Comparison of ENCODE assay signal across 8 mouse cellular contexts in the genomic region with DNA sequence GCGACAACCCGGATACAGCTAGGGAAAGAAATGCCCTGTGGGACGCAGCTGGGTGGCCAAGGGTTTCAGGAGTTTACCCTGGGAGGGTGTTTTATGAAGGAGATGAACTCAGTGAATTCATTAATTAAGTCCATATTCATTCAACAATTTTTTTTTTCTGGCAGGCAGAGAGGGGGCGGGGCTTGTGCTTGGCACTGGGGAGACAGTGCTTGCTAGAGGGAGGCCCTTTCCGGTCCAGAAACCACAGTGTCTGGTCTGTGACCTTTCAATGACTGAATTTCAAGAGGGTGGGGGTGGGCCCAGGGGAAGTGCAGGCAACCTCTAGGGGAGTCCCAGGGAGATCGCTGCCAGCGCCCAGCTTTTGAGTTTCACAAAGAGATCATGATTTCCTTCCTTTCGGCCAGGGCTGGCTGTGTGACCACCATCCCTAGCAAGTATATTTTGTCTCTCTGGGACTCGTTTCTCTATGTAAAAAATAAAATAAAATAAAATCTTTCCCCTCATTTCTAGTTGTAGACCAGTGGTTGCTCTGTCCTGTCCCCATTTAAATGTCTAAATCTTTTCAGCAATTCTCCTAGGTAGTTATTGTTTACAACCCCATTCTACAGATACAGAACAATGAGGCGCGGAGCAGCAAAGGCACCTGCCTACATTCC. TPM values are rescaled to one million over a fixed set of nuclear protein-coding genes. Genes with fewer than 3 reads are reported as not detected.
A peak's percentile ranks its signal among the peaks of the same experiment; 100 is the strongest.
DNase-seq lines count a peak whose midpoint lies in the region; ATAC-seq and TF ChIP-seq lines count a peak whose summit lies in the region.

No protein-coding gene starts in this region.

- no peaks in the 10 kb centered on the region for H3K79me2 ChIP-seq in liver, adult 2 months (ENCODE audit: control insufficient read depth, insufficient read depth, low read length)

- 1% methylated on average over 11 of the region's 11 CpGs for WGBS in liver, adult 2 months
- WGBS in midbrain, embryonic 16.5 days: 7% methylated on average over 11 of the region's 11 CpGs

- H3K9me3 ChIP-seq in midbrain, embryonic 16.5 days (replicated peaks; ENCODE audit: control insufficient read depth, low read length, poor library complexity, severe bottlenecking): no peaks in the 10 kb centered on the region

- H3K9ac ChIP-seq in liver, adult 2 months (ENCODE audit: low read depth, low read length): peak overlapping the region; percentile 32; the same call in 1 of the 2 replicates
- no peak overlapping the region for H3K9ac ChIP-seq in midbrain, embryonic 16.5 days (ENCODE audit: low read depth, low read length)

- H3K27me3 ChIP-seq in liver, adult 2 months (ENCODE audit: control insufficient read depth, insufficient read depth, low read length): no peaks in the 10 kb centered on the region
- no peaks in the 10 kb centered on the region for H3K27me3 ChIP-seq in midbrain, embryonic 16.5 days (ENCODE audit: control insufficient read depth, insufficient read depth, low read depth, low read length)

- DNase-seq in 416B (ENCODE audit: low read depth): peak; percentile 96
- DNase-seq in MN1 (ENCODE audit: low spot score): peak; percentile 86
- DNase-seq in embryo, embryonic 10.5 days (ENCODE audit: low spot score): peak; percentile 81
- peak; percentile 89 for DNase-seq in heart, adult 8-10 months (ENCODE audit: low spot score)
- DNase-seq in kidney, adult 11 months: peak; percentile 98
- DNase-seq in liver, adult 2 months (ENCODE audit: extremely low read depth, low read depth, low spot score): peak; percentile 95
- peak; percentile 68 for DNase-seq in testis, postnatal 14 days (ENCODE audit: low spot score)

- H3K4me3 ChIP-seq in liver, adult 2 months (ENCODE audit: insufficient read depth, low read depth, low read length): peak overlapping the region; percentile 5; the same call in 1 of the 2 replicates
- no peak overlapping the region for H3K4me3 ChIP-seq in midbrain, embryonic 16.5 days (ENCODE audit: low read depth, low read length)

- peaks cover 33% of the 10 kb centered on the region for H3K4me1 ChIP-seq in liver, adult 2 months (ENCODE audit: control insufficient read depth, insufficient read depth, low read length)
- H3K4me1 ChIP-seq in midbrain, embryonic 16.5 days (ENCODE audit: control insufficient read depth, insufficient read depth, low read length): peaks cover 35% of the 10 kb centered on the region

- TF ChIP-seq CTCF in liver, adult 2 months (IDR thresholded peaks at IDR 0.05; ENCODE audit: low read depth, low read length): no peak

- peak overlapping the region; percentile 37 for H3K4me2 ChIP-seq in midbrain, embryonic 16.5 days (ENCODE audit: low read length)

- H3K27ac ChIP-seq in liver, adult 2 months (replicated peaks; ENCODE audit: insufficient read depth, low read depth, low read length): peak overlapping the region; percentile 88
- peak overlapping the region; percentile 75 for H3K27ac ChIP-seq in midbrain, embryonic 16.5 days (ENCODE audit: low read length)

- ATAC-seq in midbrain, embryonic 16.5 days: peak; percentile 40; the same call in 1 of the 2 replicates

- no peaks in the 10 kb centered on the region for H3K36me3 ChIP-seq in liver, adult 2 months (ENCODE audit: control insufficient read depth, insufficient read depth, low read length)
- H3K36me3 ChIP-seq in midbrain, embryonic 16.5 days (ENCODE audit: control insufficient read depth, insufficient read depth, low read length): no peaks in the 10 kb centered on the region; the same call in 1 of the 2 replicates

- no peak for TF ChIP-seq POLR2A in liver, adult 2 months (IDR thresholded peaks at IDR 0.05; ENCODE audit: extremely low read depth, insufficient read depth, low read length)

RNA-seq across cellular contexts. Expression of a gene that starts 9.8 kb away (rescaled TPM):
- total RNA-seq in heart, adult 8-10 months (2022): 10 to 100 TPM; 10.8 to 12.7 (median 11.1) TPM
- 15.4 and 18.6 TPM in 2 replicates for total RNA-seq in liver, adult 2 months (2014; rRNA removed)
- 40.4 and 52.5 TPM in 2 replicates for polyA plus RNA-seq in liver, adult 2 months (2012; rRNA removed)
- polyA plus RNA-seq in midbrain, embryonic 16.5 days (2015; fragmentation: Nextera tagmentation; extraction: Ambion mirVana): 18.2 and 18.7 TPM in 2 replicates

RNA-seq across cellular contexts. Expression of a gene that starts 29.5 kb away (rescaled TPM):
- 10 to 100 TPM; 72.0 to 84.5 (median 75.5) TPM for total RNA-seq in heart, adult 8-10 months (2022)
- total RNA-seq in liver, adult 2 months (2014; rRNA removed): 17.4 and 18.6 TPM in 2 replicates
- polyA plus RNA-seq in liver, adult 2 months (2012; rRNA removed): 25.0 and 28.9 TPM in 2 replicates
- 18.3 and 20.1 TPM in 2 replicates for polyA plus RNA-seq in midbrain, embryonic 16.5 days (2015; fragmentation: Nextera tagmentation; extraction: Ambion mirVana)
